Mouse (Mus musculus) limb, embryonic 15.5 days (tissue): Measurements from ENCODE around the gene Dynlt3. TPM values are rescaled to one million over a fixed set of nuclear protein-coding genes. Genes with fewer than 3 reads are reported as not detected.
"Not testable (repeated sequence)": the region's sequence is repeated elsewhere in the genome, so short reads cannot be mapped to it uniquely, and the experiment has no call there.

ENCODE experiments used
- ATAC-seq: fragments of 200-750 bp; cut with Nextera tagmentation; 2 replicates; pipeline ENCODE4 v1.8.0; 2017; ENCODE audit warnings: low read depth, moderate TSS enrichment; ENCODE audit not compliant: insufficient number of reproducible peaks, low FRiP score, low TSS enrichment
- H3K27ac ChIP-seq: fragments of 300-500 bp; sonication (generic); 2 replicates; pipeline ENCODE4 v1.5.1; 2015; ENCODE audit warnings: moderate library complexity, mild to moderate bottlenecking, inconsistent platforms
- H3K27me3 ChIP-seq: fragments of 300-500 bp; sonication (generic); 2 replicates; pipeline ENCODE4 v1.6.1; 2015; ENCODE audit warnings: inconsistent platforms
- H3K36me3 ChIP-seq: fragments of 300-500 bp; sonication (generic); 2 replicates; pipeline ENCODE4 v1.6.1; 2015; ENCODE audit warnings: inconsistent platforms
- H3K4me1 ChIP-seq: fragments of 300-500 bp; sonication (generic); 2 replicates; pipeline ENCODE4 v1.6.1; 2015; ENCODE audit warnings: inconsistent platforms
- H3K4me2 ChIP-seq: fragments of 300-500 bp; sonication (generic); 2 replicates; pipeline ENCODE4 v1.6.1; 2015; ENCODE audit warnings: mild to moderate bottlenecking, inconsistent platforms
- H3K4me3 ChIP-seq: fragments of 300-500 bp; sonication (generic); 2 replicates; pipeline ENCODE4 v1.5.1; 2015; ENCODE audit warnings: mild to moderate bottlenecking, inconsistent platforms
- H3K9ac ChIP-seq: fragments of 300-500 bp; sonication (generic); 2 replicates; pipeline ENCODE4 v1.6.1; 2015; ENCODE audit warnings: inconsistent platforms
- H3K9me3 ChIP-seq: fragments of 300-500 bp; sonication (generic); 2 replicates; pipeline ENCODE4 v1.6.1; 2016; ENCODE audit warnings: inconsistent platforms
- WGBS: fragments of 180-500 bp; shearing (Covaris S2); methylation state at CpG from one replicate; pipeline ENCODE4 v1.1.7; 2015; 5-methylcytosine and 5-hydroxymethylcytosine counted together
- polyA plus RNA-seq: library from polyadenylated mRNA; unstranded; fragments of >200 nt; fragmentation: Nextera tagmentation; extraction: Ambion mirVana; gene quantifications from 2 replicates; pipeline ENCODE4 v1.2.1, GENCODE M21; 2015

The Dynlt3 gene
- 70.9 and 76.7 TPM in 2 replicates for polyA plus RNA-seq

- Histone ChIP-seq H3K9me3 (no peaks in the 10 kb centered on the region), H3K4me3 (peak within 1 kb of the TSS; percentile 49)
- WGBS = 15% methylated on average over 30 of the region's 30 CpGs
Observed at GRCm38 (mm10) chrX:9662391-9663111, at the start of gene Dynlt3. Dynlt3 (minus strand) TSS chrX:9663003.

GRCm38 (mm10) chrX:9699815-9700214, 37.0 kb upstream of the Dynlt3 start:
- WGBS = 79% methylated on average over 3 of the region's 3 CpGs
- no peaks in the 10 kb centered on the region for H3K9me3 ChIP-seq
- ATAC-seq = no peak
- H3K4me3 ChIP-seq = no peak overlapping the region
- H3K9ac ChIP-seq = no peak overlapping the region
- no peaks in the 10 kb centered on the region for H3K36me3 ChIP-seq
- no peaks in the 10 kb centered on the region for H3K27me3 ChIP-seq
- H3K4me1 ChIP-seq = no peaks in the 10 kb centered on the region
- H3K4me2 ChIP-seq = no peak overlapping the region
- no peak overlapping the region for H3K27ac ChIP-seq

More at GRCm38 (mm10) chrX:9662391-9663111, at the start of gene Dynlt3:
- no peaks in the 10 kb centered on the region for H3K4me1 ChIP-seq
- peak within 1 kb of the TSS; percentile 84 for H3K27ac ChIP-seq
- H3K4me2 ChIP-seq = peak within 1 kb of the TSS; percentile 41
- no peaks in the 10 kb centered on the region for H3K36me3 ChIP-seq
- 0 out of 2 replicates have a peak within 1 kb of the TSS, but pooled peaks have one; percentile 20 for H3K9ac ChIP-seq
- no peaks in the 10 kb centered on the region for H3K27me3 ChIP-seq
- peak; percentile 91 for ATAC-seq

GRCm38 (mm10) chrX:9695997-9696396, 33.2 kb upstream of the Dynlt3 start:
- no peak overlapping the region for H3K4me2 ChIP-seq
- H3K9ac ChIP-seq = no peak overlapping the region
- no peak overlapping the region for H3K27ac ChIP-seq
- no peaks in the 10 kb centered on the region for H3K27me3 ChIP-seq
- WGBS = 67% methylated on average over 6 of the region's 6 CpGs
- no peaks in the 10 kb centered on the region for H3K36me3 ChIP-seq
- H3K4me3 ChIP-seq = no peak overlapping the region
- H3K9me3 ChIP-seq = no peaks in the 10 kb centered on the region
- no peaks in the 10 kb centered on the region for H3K4me1 ChIP-seq
- no peak for ATAC-seq

GRCm38 (mm10) chrX:9672040-9672439, 9.2 kb upstream of the Dynlt3 start:
- no peaks in the 10 kb centered on the region for H3K36me3 ChIP-seq
- 58% methylated on average over 1 of the region's 1 CpGs for WGBS
- H3K27ac ChIP-seq = no peak overlapping the region
- no peak overlapping the region for H3K4me2 ChIP-seq
- H3K4me3 ChIP-seq = no peak overlapping the region
- no peaks in the 10 kb centered on the region for H3K4me1 ChIP-seq
- ATAC-seq = no peak
- no peaks in the 10 kb centered on the region for H3K27me3 ChIP-seq
- H3K9ac ChIP-seq = no peak overlapping the region
- no peaks in the 10 kb centered on the region for H3K9me3 ChIP-seq

- Histone ChIP-seq H3K27me3 (no peaks in the 10 kb centered on the region), H3K4me3 (no peak overlapping the region), H3K27ac (no peak overlapping the region), H3K36me3 (no peaks in the 10 kb centered on the region), H3K9me3 (no peaks in the 10 kb centered on the region), H3K9ac (no peak overlapping the region), H3K4me2 (no peak overlapping the region), H3K4me1 (no peaks in the 10 kb centered on the region)
- 89% methylated on average over 3 of the region's 3 CpGs for WGBS
- ATAC-seq = no peak
Observed at GRCm38 (mm10) chrX:9671418-9671817, 8.6 kb upstream of the Dynlt3 start.

GRCm38 (mm10) chrX:9652806-9653205, 10.0 kb downstream of the Dynlt3 start:
- Histone ChIP-seq H3K4me1 (no peaks in the 10 kb centered on the region), H3K27me3 (no peaks in the 10 kb centered on the region), H3K36me3 (no peaks in the 10 kb centered on the region), H3K4me3 (no peak overlapping the region), H3K27ac (no peak overlapping the region), H3K9me3 (no peaks in the 10 kb centered on the region), H3K9ac (no peak overlapping the region), H3K4me2 (no peak overlapping the region)
- WGBS = 70% methylated on average over 3 of the region's 3 CpGs
- no peak for ATAC-seq

GRCm38 (mm10) chrX:9640594-9640993, 22.2 kb downstream of the Dynlt3 start:
- not testable (repeated sequence) for ATAC-seq, H3K9ac ChIP-seq, H3K27me3 ChIP-seq, H3K36me3 ChIP-seq, H3K27ac ChIP-seq, H3K4me1 ChIP-seq, H3K4me3 ChIP-seq, H3K9me3 ChIP-seq, H3K4me2 ChIP-seq
- 81% methylated on average over 5 of the region's 5 CpGs for WGBS

- not testable (repeated sequence) for H3K4me2 ChIP-seq, H3K4me3 ChIP-seq, H3K4me1 ChIP-seq, H3K36me3 ChIP-seq, ATAC-seq, H3K27ac ChIP-seq, H3K9ac ChIP-seq, H3K9me3 ChIP-seq, H3K27me3 ChIP-seq
- 53% methylated on average over 2 of the region's 2 CpGs for WGBS
Observed at GRCm38 (mm10) chrX:9640126-9640525, 22.7 kb downstream of the Dynlt3 start.

Other genes with a start within 250 kb of the Dynlt3 start
- 2.9 and 3.5 TPM in 2 replicates for gene Cybb, start 175.2 kb downstream of the Dynlt3 start, polyA plus RNA-seq
- not detected in 2 replicates for gene H2al1o, start 90.6 kb downstream of the Dynlt3 start, polyA plus RNA-seq
- not detected in 2 replicates for gene Hypm, start 183.9 kb upstream of the Dynlt3 start, polyA plus RNA-seq
- not detected in 2 replicates for gene H2al3, start 186.7 kb upstream of the Dynlt3 start, polyA plus RNA-seq
- gene Sytl5, start 222.6 kb upstream of the Dynlt3 start, polyA plus RNA-seq = 0.62 and 1.00 TPM in 2 replicates